Mouse (Mus musculus): ENCODE data around the gene Batf.

GRCm38 (mm10) chr12:85706906-85707305, 20.4 kb downstream of the Batf start:
- TF ChIP-seq CTCF (IDR thresholded peaks at IDR 0.05; ENCODE audit: borderline replicate concordance, insufficient read depth, low read length): no peak
- TF ChIP-seq POLR2A (IDR thresholded peaks at IDR 0.05; ENCODE audit: low read depth, low read length): no peak
